Mouse (Mus musculus) thymus, adult 2 months (tissue): ENCODE measurements at regions not wholly inside any gene's neighbourhood (a gene's known extent, or its start where the extent isn't known, plus 50 kb on each side); places are given as distances from the start of the nearest gene placed in this dataset.

Source experiments
- CTCF ChIP-seq: fragments of 200-500 bp; IDR thresholded peaks from 2 replicates; pipeline ENCODE4 v1.5.1; 2012; ENCODE audit warnings: mild to moderate bottlenecking, control low read depth, low read length, moderate library complexity, borderline replicate concordance; ENCODE audit not compliant: control insufficient read depth, poor library complexity, insufficient read depth; ENCODE audit errors: extremely low read depth
- POLR2A ChIP-seq: fragments of 200-500 bp; IDR thresholded peaks from 2 replicates; pipeline ENCODE4 v1.6.1; 2012; ENCODE audit warnings: mild to moderate bottlenecking, low read length, control low read depth, moderate library complexity; ENCODE audit not compliant: control insufficient read depth, poor library complexity, insufficient read depth; ENCODE audit errors: extremely low read depth

DNA sequence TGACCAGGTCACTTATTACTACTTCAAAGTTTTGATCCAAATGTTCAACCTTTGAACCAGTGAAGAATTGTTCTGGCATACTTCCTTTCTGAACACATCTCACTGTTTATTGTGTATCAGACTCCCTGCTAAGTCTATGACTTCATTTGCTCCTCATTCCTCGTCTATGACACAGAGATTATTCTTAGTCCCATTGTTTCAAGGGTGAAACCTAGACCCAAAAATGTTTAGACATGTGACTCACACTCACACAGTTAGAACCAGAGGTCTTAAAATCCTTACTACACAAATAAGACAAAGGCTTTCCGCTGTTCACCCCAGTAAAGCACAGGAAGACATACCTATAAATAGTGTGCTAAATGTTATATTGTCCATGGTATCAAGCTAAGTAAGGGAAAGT lies 829.0 kb upstream of the Car8 start:
- TF ChIP-seq POLR2A (no peak), CTCF (no peak)
